Mouse (Mus musculus): ENCODE results near the gene Mrpl2. TPM values are rescaled to one million over a fixed set of nuclear protein-coding genes. Genes with fewer than 3 reads are reported as not detected.

The Mrpl2 gene
- total RNA-seq, 2 experiments from 2014 or later = 109 to 135 TPM

Other genes starting within 250 kb of the Mrpl2 start
- gene Crip3, start 217.3 kb upstream of the Mrpl2 start, total RNA-seq (2021) = 1 to 10 TPM; 1.6 to 2.0 TPM
- gene Slc22a7, start 207.8 kb upstream of the Mrpl2 start, total RNA-seq (2021) = 1 to 10 TPM in 1 of 2 experiments, under 1 TPM in 1; 0.14 to 4.0 TPM
- 1 to 10 TPM; 2.4 to 3.7 TPM for gene Ttbk1, start 158.6 kb upstream of the Mrpl2 start, total RNA-seq (2021)
- gene Dnph1, start 149.5 kb upstream of the Mrpl2 start, total RNA-seq (2021) = 1 to 10 TPM; 9.2 to 9.3 TPM
- gene Cul9, start 99.8 kb upstream of the Mrpl2 start, total RNA-seq (2021) = 10 to 100 TPM; 26.2 to 26.6 TPM
- gene Srf, start 90.1 kb upstream of the Mrpl2 start, total RNA-seq (2021) = 10 to 100 TPM; 35.4 to 36.8 TPM
- gene Ptk7, start 16.7 kb upstream of the Mrpl2 start, total RNA-seq (2021) = 10 to 100 TPM; 42.2 to 54.1 TPM
- 10 to 100 TPM; 33.5 to 34.3 TPM for gene Klc4, start 207 bp upstream of the Mrpl2 start, total RNA-seq (2021)
- gene Cul7, start 4.1 kb downstream of the Mrpl2 start, total RNA-seq (2021) = 10 to 100 TPM; 88.3 to 97.5 TPM
- 10 to 100 TPM; 25.2 to 26.9 TPM for gene Rrp36, start 28.1 kb downstream of the Mrpl2 start, total RNA-seq (2021)
- gene Mea1, start 32.6 kb downstream of the Mrpl2 start, total RNA-seq (2021) = 10 to 100 TPM; 83.2 to 87.1 TPM
- 100 to 1,000 TPM; 102 to 107 TPM for gene Klhdc3, start 34.7 kb downstream of the Mrpl2 start, total RNA-seq (2021)
- gene Ppp2r5d, start 58.9 kb downstream of the Mrpl2 start, total RNA-seq (2021) = 10 to 100 TPM; 57.7 to 60.1 TPM
- gene Pex6, start 65.2 kb downstream of the Mrpl2 start, total RNA-seq (2021) = 10 to 100 TPM; 49.1 to 49.4 TPM
- gene Gnmt, start 82.9 kb downstream of the Mrpl2 start, total RNA-seq (2021) = 10 to 100 TPM in 1 of 2 experiments, 1 to 10 TPM in 1; 1.8 to 15.4 TPM
- gene Cnpy3, start 106.0 kb downstream of the Mrpl2 start, total RNA-seq (2021) = 10 to 100 TPM; 61.5 to 63.3 TPM
- gene Ptcra, start 117.5 kb downstream of the Mrpl2 start, total RNA-seq (2021) = under 1 TPM in 1 of 2 experiments, not detected in 1; 0.22 TPM
- 10 to 100 TPM; 53.0 to 73.7 TPM for gene 2310039H08Rik, start 126.4 kb downstream of the Mrpl2 start, total RNA-seq (2021)
- 100 to 1,000 TPM in 1 of 2 experiments, 10 to 100 TPM in 1; 85.7 to 101 TPM for gene Rpl7l1, start 136.4 kb downstream of the Mrpl2 start, total RNA-seq (2021)
- 10 to 100 TPM; 21.6 to 24.8 TPM for gene Bicral, start 212.3 kb downstream of the Mrpl2 start, total RNA-seq (2021)
- 10 to 100 TPM; 26.1 to 27.4 TPM for gene Tbcc, start 244.5 kb downstream of the Mrpl2 start, total RNA-seq (2021)

Data from adrenal gland, postnatal 4 days (tissue).